Mouse (Mus musculus) small intestine, adult 2 months (tissue): ENCODE measurements at regions not wholly inside any gene's neighbourhood (a gene's known extent, or its start where the extent isn't known, plus 50 kb on each side); places are given as distances from the start of the nearest gene placed in this dataset.

ENCODE experiments used
- CTCF ChIP-seq: fragments of 200-500 bp; IDR thresholded peaks from 2 replicates; pipeline ENCODE4 v1.5.1; 2012; ENCODE audit warnings: low read depth, mild to moderate bottlenecking, control low read depth, inconsistent platforms, low read length, moderate library complexity, mixed read lengths; ENCODE audit not compliant: insufficient replicate concordance, insufficient read length; ENCODE audit errors: extremely low read depth
- POLR2A ChIP-seq: fragments of 200-500 bp; IDR thresholded peaks from 2 replicates; pipeline ENCODE4 v1.6.1; 2012; ENCODE audit warnings: low read depth, mild to moderate bottlenecking, control low read depth, inconsistent platforms, low read length, moderate library complexity

DNA sequence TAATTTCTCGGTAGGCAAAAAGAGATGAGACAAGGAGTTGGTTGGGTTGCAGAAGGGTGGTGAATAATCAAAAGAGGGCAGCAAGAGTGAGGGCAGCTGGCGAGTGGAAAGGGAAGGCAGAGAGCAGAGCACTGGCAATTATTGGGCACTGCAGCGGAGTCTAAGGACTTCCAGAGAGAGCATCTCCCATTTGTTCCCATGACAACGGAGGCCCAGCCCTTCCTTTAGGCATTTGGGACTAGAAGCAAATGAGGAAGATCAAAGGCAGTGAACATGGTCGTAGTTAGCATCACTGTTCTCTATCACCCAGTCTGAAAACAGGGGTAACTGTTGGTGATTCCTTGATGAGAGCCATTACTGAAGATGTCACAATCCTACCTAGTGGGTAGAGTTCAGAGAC is 246.1 kb downstream of the Rybp start:
- TF ChIP-seq POLR2A (no peak), CTCF (no peak)
